Mouse (Mus musculus) megakaryocyte, embryonic 14.5 days (primary cell): ENCODE results near the gene Stom.

ENCODE experiments used
- FLI1 ChIP-seq: IDR thresholded peaks from 2 replicates; pipeline ENCODE4 v1.6.1; 2012; ENCODE audit warnings: low read length, inconsistent platforms, mixed read lengths
- GATA1 ChIP-seq: IDR thresholded peaks from 3 replicates; pipeline ENCODE4 v1.6.1; 2012; ENCODE audit warnings: mixed read lengths, low read length, inconsistent platforms, borderline replicate concordance

- TF ChIP-seq GATA1 (0 out of 3 replicates have a peak, but pooled peaks have one; percentile 50), FLI1 (no peak)
Measured at GRCm38 (mm10) chr2:35288758-35289635, 47.8 kb downstream of the Stom start.
